ENCODE assay signal across 9 mouse cellular contexts in genomic region chr9:102545406-102546255, GRCm38 (mm10). TPM values are rescaled to one million over a fixed set of nuclear protein-coding genes. Genes with fewer than 3 reads are reported as not detected.
DNase-seq lines count a peak whose midpoint lies in the region; ATAC-seq and TF ChIP-seq lines count a peak whose summit lies in the region.
"Had no signal": no experiment of that assay in that cellular context is flagged by ENCODE, and none has a peak within 500 bp of the region (broad histone marks: within the 10 kb centered on the region; RNA-seq: fewer than 3 reads in every experiment).

No protein-coding gene starts in this region.

- TF ChIP-seq CTCF in layer of hippocampus, adult 2 months (conservative IDR thresholded peaks at IDR 0.05) = peak; percentile 2; the same call in 1 of the 2 replicates

- peaks cover 13% of the 10 kb centered on the region for H3K27me3 ChIP-seq in embryonic facial prominence, embryonic 12.5 days
- peaks cover 11% of the 10 kb centered on the region for H3K27me3 ChIP-seq in neural tube, embryonic 12.5 days (replicated peaks)

- no peak for DNase-seq in layer of hippocampus, adult 2 months (ENCODE audit: low spot score in 2 of 2)
- DNase-seq in layer of hippocampus, postnatal 25 days (ENCODE audit: extremely low spot score in 1 of 2, low spot score in 1 of 2) = no peak
- peak; percentile 30 for DNase-seq in induced T-regulatory cell, adult 2 months (ENCODE audit: low read depth)
- no peak for DNase-seq in left cerebral cortex, adult 9 months (ENCODE audit: low spot score in 2 of 2)
- DNase-seq in heart, postnatal 10 days = no peak

- intact Hi-C loops in heart, postnatal 10 days (cut with DNase I) = loop anchor here (1.0 to 5.0 kb wide), 3 partner anchors 142 to 1233 kb away; no protein-coding TSS in a partner anchor

- WGBS in embryonic facial prominence, embryonic 12.5 days = 42% methylated on average over 22 of the region's 22 CpGs
- whole genome bisulfite sequencing in neural tube, embryonic 12.5 days = 9% methylated on average over 22 of the region's 22 CpGs

- H3K9ac ChIP-seq in embryonic facial prominence, embryonic 12.5 days = no peak overlapping the region
- H3K9ac ChIP-seq in neural tube, embryonic 12.5 days = peak overlapping the region; percentile 38

- peaks cover 12% of the 10 kb centered on the region for H3K4me1 ChIP-seq in embryonic facial prominence, embryonic 12.5 days
- peaks cover 27% of the 10 kb centered on the region for H3K4me1 ChIP-seq in neural tube, embryonic 12.5 days

- peak overlapping the region; percentile 44; the same call in 1 of the 2 replicates for H3K4me3 ChIP-seq in layer of hippocampus, adult 2 months
- H3K4me3 ChIP-seq in embryonic facial prominence, embryonic 12.5 days = no peak overlapping the region
- H3K4me3 ChIP-seq in neural tube, embryonic 12.5 days = no peak overlapping the region

- H3K4me2 ChIP-seq in embryonic facial prominence, embryonic 12.5 days (replicated peaks) = peak overlapping the region; percentile 48
- peak overlapping the region; percentile 65 for H3K4me2 ChIP-seq in neural tube, embryonic 12.5 days (replicated peaks)

- no peak overlapping the region; the same call in 1 of the 2 replicates for H3K27ac ChIP-seq in layer of hippocampus, adult 2 months
- H3K27ac ChIP-seq in embryonic facial prominence, embryonic 12.5 days = no peak overlapping the region
- H3K27ac ChIP-seq in neural tube, embryonic 12.5 days = no peak overlapping the region; the same call in 1 of the 2 replicates

- no peak for ATAC-seq in embryonic facial prominence, embryonic 12.5 days (ENCODE audit: insufficient number of reproducible peaks, insufficient read depth, low FRiP score, low TSS enrichment)
- peak; percentile 20; the same call in 1 of the 2 replicates for ATAC-seq in neural tube, embryonic 12.5 days (ENCODE audit: low FRiP score, low read depth)
- no peak for ATAC-seq in cerebellum, adult (ENCODE audit: insufficient number of reproducible peaks, low FRiP score, low TSS enrichment)

- no peaks in the 10 kb centered on the region for H3K9me3 ChIP-seq in embryonic facial prominence, embryonic 12.5 days
- no peaks in the 10 kb centered on the region for H3K9me3 ChIP-seq in neural tube, embryonic 12.5 days

- H3K36me3 ChIP-seq in embryonic facial prominence, embryonic 12.5 days = no peaks in the 10 kb centered on the region
- no peaks in the 10 kb centered on the region for H3K36me3 ChIP-seq in neural tube, embryonic 12.5 days

RNA-seq across cellular contexts. Expression of gene Ky, which starts 40.1 kb away (rescaled TPM):
- 1 to 10 TPM; 3.0 to 5.2 TPM for total RNA-seq in layer of hippocampus, adult 2 months (2021)
- total RNA-seq in layer of hippocampus, postnatal 25 days (2021) = 1 to 10 TPM; 3.5 to 4.0 TPM
- polyA plus RNA-seq in embryonic facial prominence, embryonic 12.5 days (2016; fragmentation: Nextera tagmentation; extraction: Ambion mirVana) = 0.12 and 0.18 TPM in 2 replicates
- polyA plus RNA-seq in neural tube, embryonic 12.5 days (2016; fragmentation: Nextera tagmentation; extraction: Ambion mirVana) = 0.24 and 0.31 TPM in 2 replicates
- 10 to 100 TPM; 17.9 to 28.8 TPM for total RNA-seq in heart, postnatal 10 days (2021)
- total RNA-seq: common myeloid progenitor, adult 5-6 weeks had no signal
